Mouse (Mus musculus): Measurements from ENCODE around the gene Galnt16. TPM values are rescaled to one million over a fixed set of nuclear protein-coding genes. Genes with fewer than 3 reads are reported as not detected.

Galnt16 gene
- polyA plus RNA-seq, 1 experiment from 2014 or later: 3.1 TPM

GRCm38 (mm10) chr12:80646377-80646776 lies 128.3 kb downstream of the Galnt16 start:
- WGBS: 96% methylated on average over 3 of the region's 3 CpGs
- Histone ChIP-seq H3K4me2 (replicated peaks; ENCODE audit: low read depth, low read length) (peak overlapping the region; percentile 75; the same call in 1 of the 2 replicates), H3K9ac (ENCODE audit: low read depth, low read length) (no peak overlapping the region)

DNA sequence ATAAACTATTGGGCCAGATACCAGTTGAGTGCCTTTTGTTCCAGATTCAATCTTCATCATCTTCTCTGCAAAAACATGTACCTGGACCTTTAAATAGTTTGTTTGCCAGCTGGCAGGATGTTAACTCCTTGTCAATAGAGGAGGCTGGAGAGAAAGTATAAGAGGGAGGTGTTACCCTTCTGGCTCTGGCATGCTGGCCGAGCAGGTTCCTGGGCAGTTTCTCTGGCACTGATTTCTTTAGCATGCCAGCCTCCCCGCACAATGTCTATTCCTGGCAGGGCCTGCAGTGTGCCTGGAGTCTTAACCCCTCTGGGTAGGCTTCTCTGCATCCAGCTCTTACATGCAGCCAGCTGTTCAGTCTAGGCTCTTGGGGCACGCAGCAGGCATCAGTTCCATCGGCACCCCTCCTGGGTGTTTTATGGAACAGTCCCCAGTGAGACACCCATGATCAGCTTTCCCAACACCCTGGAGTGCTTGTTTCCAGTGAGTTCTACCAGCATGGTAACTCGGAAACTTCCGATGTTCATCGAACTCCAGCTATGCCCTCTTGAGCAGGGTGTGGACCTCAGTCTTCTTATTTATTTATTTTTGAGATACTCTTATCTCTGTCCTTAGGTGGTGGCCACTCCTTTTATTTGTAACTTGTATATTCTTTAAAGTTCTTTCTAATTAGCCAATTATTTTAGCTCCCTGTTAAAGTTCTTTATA lies 136.0 kb downstream of the Galnt16 start:
- no peaks in the 10 kb centered on the region for H3K4me1 ChIP-seq (ENCODE audit: control insufficient read depth, insufficient read depth, low read length)
- H3K9me3 ChIP-seq (ENCODE audit: control insufficient read depth, low read length): no peaks in the 10 kb centered on the region
- 90% methylated on average over 7 of the region's 7 CpGs for WGBS
- H3K4me2 ChIP-seq (replicated peaks; ENCODE audit: low read depth, low read length): no peak overlapping the region
- no peak overlapping the region for H3K27ac ChIP-seq (ENCODE audit: low read depth, low read length)
- no peak overlapping the region for H3K9ac ChIP-seq (ENCODE audit: low read depth, low read length)
- no peak for ATAC-seq (ENCODE audit: low FRiP score, low TSS enrichment)
- H3K36me3 ChIP-seq (ENCODE audit: control insufficient read depth, insufficient read depth, low read length): no peaks in the 10 kb centered on the region
- no peak overlapping the region for H3K4me3 ChIP-seq (ENCODE audit: low read length)
- H3K27me3 ChIP-seq (ENCODE audit: control insufficient read depth, insufficient read depth, low read length): no peaks in the 10 kb centered on the region

More at GRCm38 (mm10) chr12:80646377-80646776, 128.3 kb downstream of the Galnt16 start:
- Histone ChIP-seq H3K9me3 (ENCODE audit: control insufficient read depth, low read length) (no peaks in the 10 kb centered on the region), H3K4me1 (ENCODE audit: control insufficient read depth, insufficient read depth, low read length) (peaks cover 11% of the 10 kb centered on the region), H3K27me3 (ENCODE audit: control insufficient read depth, insufficient read depth, low read length) (no peaks in the 10 kb centered on the region), H3K27ac (ENCODE audit: low read depth, low read length) (no peak overlapping the region), H3K4me3 (ENCODE audit: low read length) (no peak overlapping the region; the same call in 1 of the 2 replicates), H3K36me3 (ENCODE audit: control insufficient read depth, insufficient read depth, low read length) (peaks cover 8% of the 10 kb centered on the region; the same call in 1 of the 2 replicates)
- no peak for ATAC-seq (ENCODE audit: low FRiP score, low TSS enrichment)

- Histone ChIP-seq H3K9ac (ENCODE audit: low read depth, low read length) (no peak overlapping the region), H3K27me3 (ENCODE audit: control insufficient read depth, insufficient read depth, low read length) (no peaks in the 10 kb centered on the region), H3K27ac (ENCODE audit: low read depth, low read length) (no peak overlapping the region), H3K4me2 (replicated peaks; ENCODE audit: low read depth, low read length) (no peak overlapping the region), H3K36me3 (ENCODE audit: control insufficient read depth, insufficient read depth, low read length) (no peaks in the 10 kb centered on the region), H3K9me3 (ENCODE audit: control insufficient read depth, low read length) (no peaks in the 10 kb centered on the region), H3K4me3 (ENCODE audit: low read length) (no peak overlapping the region), H3K4me1 (ENCODE audit: control insufficient read depth, insufficient read depth, low read length) (no peaks in the 10 kb centered on the region)
- no peak for ATAC-seq (ENCODE audit: low FRiP score, low TSS enrichment)
- 93% methylated on average over 3 of the region's 3 CpGs for WGBS
These were observed 136.6 kb downstream of the Galnt16 start for GRCm38 (mm10) chr12:80654659-80655025.

GRCm38 (mm10) chr12:80658661-80659060 lies 140.6 kb downstream of the Galnt16 start:
- H3K4me2 ChIP-seq (replicated peaks; ENCODE audit: low read depth, low read length): no peak overlapping the region
- no peak overlapping the region for H3K27ac ChIP-seq (ENCODE audit: low read depth, low read length)
- no peak overlapping the region for H3K9ac ChIP-seq (ENCODE audit: low read depth, low read length)
- H3K36me3 ChIP-seq (ENCODE audit: control insufficient read depth, insufficient read depth, low read length): peaks cover 8% of the 10 kb centered on the region; the same call in 1 of the 2 replicates
- H3K4me1 ChIP-seq (ENCODE audit: control insufficient read depth, insufficient read depth, low read length): no peaks in the 10 kb centered on the region
- no peaks in the 10 kb centered on the region for H3K27me3 ChIP-seq (ENCODE audit: control insufficient read depth, insufficient read depth, low read length)
- WGBS: 60% methylated on average over 6 of the region's 6 CpGs
- no peak overlapping the region for H3K4me3 ChIP-seq (ENCODE audit: low read length)
- no peak for ATAC-seq (ENCODE audit: low FRiP score, low TSS enrichment)
- no peaks in the 10 kb centered on the region for H3K9me3 ChIP-seq (ENCODE audit: control insufficient read depth, low read length)

- H3K27ac ChIP-seq (ENCODE audit: low read depth, low read length): no peak overlapping the region
- H3K27me3 ChIP-seq (ENCODE audit: control insufficient read depth, insufficient read depth, low read length): no peaks in the 10 kb centered on the region
- no peaks in the 10 kb centered on the region for H3K9me3 ChIP-seq (ENCODE audit: control insufficient read depth, low read length)
- 94% methylated on average over 10 of the region's 10 CpGs for WGBS
- H3K4me2 ChIP-seq (replicated peaks; ENCODE audit: low read depth, low read length): no peak overlapping the region
- ATAC-seq (ENCODE audit: low FRiP score, low TSS enrichment): no peak
- peaks cover 26% of the 10 kb centered on the region for H3K36me3 ChIP-seq (ENCODE audit: control insufficient read depth, insufficient read depth, low read length)
- H3K9ac ChIP-seq (ENCODE audit: low read depth, low read length): no peak overlapping the region
- no peak overlapping the region for H3K4me3 ChIP-seq (ENCODE audit: low read length)
- no peaks in the 10 kb centered on the region for H3K4me1 ChIP-seq (ENCODE audit: control insufficient read depth, insufficient read depth, low read length)
These were observed 144.2 kb downstream of the Galnt16 start for GRCm38 (mm10) chr12:80662322-80662721.

GRCm38 (mm10) chr12:80663935-80664334 lies 145.9 kb downstream of the Galnt16 start:
- Histone ChIP-seq H3K9me3 (ENCODE audit: control insufficient read depth, low read length) (no peaks in the 10 kb centered on the region), H3K4me3 (ENCODE audit: low read length) (no peak overlapping the region), H3K4me1 (ENCODE audit: control insufficient read depth, insufficient read depth, low read length) (no peaks in the 10 kb centered on the region), H3K9ac (ENCODE audit: low read depth, low read length) (no peak overlapping the region), H3K4me2 (replicated peaks; ENCODE audit: low read depth, low read length) (no peak overlapping the region), H3K27ac (ENCODE audit: low read depth, low read length) (no peak overlapping the region), H3K36me3 (ENCODE audit: control insufficient read depth, insufficient read depth, low read length) (peaks cover 37% of the 10 kb centered on the region), H3K27me3 (ENCODE audit: control insufficient read depth, insufficient read depth, low read length) (no peaks in the 10 kb centered on the region)
- ATAC-seq (ENCODE audit: low FRiP score, low TSS enrichment): no peak
- WGBS: 59% methylated on average over 2 of the region's 2 CpGs

DNA sequence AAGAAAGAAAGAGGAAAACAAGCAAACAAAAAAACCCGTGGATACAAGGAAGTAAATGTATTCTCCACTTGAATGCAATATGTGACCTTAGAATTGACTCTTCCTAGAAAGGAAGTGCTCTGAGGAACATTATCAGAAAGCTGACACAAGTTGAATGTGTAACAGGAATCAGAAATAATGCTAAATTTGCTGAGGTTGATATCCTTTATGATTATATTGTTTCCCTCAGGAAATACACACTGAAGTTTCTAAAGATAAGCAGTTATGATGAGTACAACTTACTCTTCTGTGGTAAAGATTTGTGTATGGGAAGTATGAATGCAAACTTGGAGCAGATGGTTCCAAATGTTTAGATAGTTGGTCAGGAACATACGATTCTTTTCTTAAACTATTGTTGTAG lies 150.3 kb downstream of the Galnt16 start:
- Histone ChIP-seq H3K27ac (ENCODE audit: low read depth, low read length) (no peak overlapping the region), H3K9ac (ENCODE audit: low read depth, low read length) (no peak overlapping the region), H3K4me2 (replicated peaks; ENCODE audit: low read depth, low read length) (no peak overlapping the region), H3K9me3 (ENCODE audit: control insufficient read depth, low read length) (no peaks in the 10 kb centered on the region), H3K36me3 (ENCODE audit: control insufficient read depth, insufficient read depth, low read length) (peaks cover 40% of the 10 kb centered on the region), H3K4me3 (ENCODE audit: low read length) (no peak overlapping the region), H3K27me3 (ENCODE audit: control insufficient read depth, insufficient read depth, low read length) (no peaks in the 10 kb centered on the region), H3K4me1 (ENCODE audit: control insufficient read depth, insufficient read depth, low read length) (no peaks in the 10 kb centered on the region)
- ATAC-seq (ENCODE audit: low FRiP score, low TSS enrichment): no peak
- WGBS: 88% methylated on average over 2 of the region's 2 CpGs

DNA sequence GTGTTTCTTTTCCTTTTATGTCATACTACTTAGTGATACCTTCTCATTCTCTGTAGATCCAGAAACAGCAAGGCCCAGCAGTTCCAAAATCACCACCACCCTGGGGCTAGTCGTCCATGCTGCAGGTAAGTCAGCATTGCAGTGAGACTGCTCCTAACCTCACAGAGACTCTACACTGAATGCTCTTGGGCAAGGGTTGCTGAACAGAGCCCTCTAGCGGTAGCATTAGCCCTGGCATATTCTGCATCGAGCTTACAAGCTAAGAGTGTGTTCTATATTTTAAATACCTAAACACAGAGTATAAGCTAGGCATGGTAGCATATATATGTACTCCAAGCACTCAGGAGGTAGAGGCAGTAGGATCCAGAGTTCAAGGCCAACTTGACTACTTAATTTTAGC lies 155.1 kb downstream of the Galnt16 start:
- Histone ChIP-seq H3K4me2 (replicated peaks; ENCODE audit: low read depth, low read length) (no peak overlapping the region), H3K27ac (ENCODE audit: low read depth, low read length) (no peak overlapping the region), H3K36me3 (ENCODE audit: control insufficient read depth, insufficient read depth, low read length) (peaks cover 41% of the 10 kb centered on the region; the same call in 1 of the 2 replicates), H3K4me1 (ENCODE audit: control insufficient read depth, insufficient read depth, low read length) (no peaks in the 10 kb centered on the region), H3K9ac (ENCODE audit: low read depth, low read length) (no peak overlapping the region), H3K27me3 (ENCODE audit: control insufficient read depth, insufficient read depth, low read length) (no peaks in the 10 kb centered on the region), H3K9me3 (ENCODE audit: control insufficient read depth, low read length) (no peaks in the 10 kb centered on the region), H3K4me3 (ENCODE audit: low read length) (no peak overlapping the region)
- WGBS: 21% methylated on average over 3 of the region's 3 CpGs
- ATAC-seq (ENCODE audit: low FRiP score, low TSS enrichment): no peak

Measured in kidney, embryonic 14.5 days (tissue).